33 mouse cellular contexts compared by ENCODE assay signal in genomic region chr9:57667136-57667535, GRCm38 (mm10). TPM values are rescaled to one million over a fixed set of nuclear protein-coding genes. Genes with fewer than 3 reads are reported as not detected.
DNase-seq lines count a peak whose midpoint lies in the region; TF ChIP-seq lines count a peak whose summit lies in the region.
"Had no signal": no experiment of that assay in that cellular context is flagged by ENCODE, and none has a peak within 500 bp of the region (broad histone marks: within the 10 kb centered on the region; RNA-seq: fewer than 3 reads in every experiment).

No protein-coding gene starts in this region.

- no peaks in the 10 kb centered on the region for H3K36me3 ChIP-seq in heart, adult 2 months (ENCODE audit: control insufficient read depth, insufficient read depth, low read length)
- no peaks in the 10 kb centered on the region for H3K36me3 ChIP-seq in thymus, adult 2 months (ENCODE audit: control insufficient read depth, insufficient read depth, low read length)
- H3K36me3 ChIP-seq: embryonic facial prominence, embryonic 13.5 days; heart, embryonic 12.5 days; kidney, embryonic 15.5 days; liver, embryonic 13.5 days; neural tube, embryonic 13.5 days had no signal

- peaks cover 10% of the 10 kb centered on the region for H3K4me1 ChIP-seq in heart, adult 2 months (ENCODE audit: control insufficient read depth, insufficient read depth, low read length)
- H3K4me1 ChIP-seq in thymus, adult 2 months (replicated peaks; ENCODE audit: control insufficient read depth, insufficient read depth, low read length), result peaks cover 22% of the 10 kb centered on the region
- H3K4me1 ChIP-seq: embryonic facial prominence, embryonic 13.5 days; forebrain, embryonic 13.5 days; kidney, embryonic 15.5 days; neural tube, embryonic 13.5 days had no signal

- no peak for TF ChIP-seq EP300 in heart, adult 2 months (IDR thresholded peaks at IDR 0.05; ENCODE audit: insufficient read depth, low read depth, low read length)

- no peaks in the 10 kb centered on the region for H3K79me2 ChIP-seq in heart, adult 2 months (replicated peaks; ENCODE audit: control insufficient read depth, insufficient read depth, low read length)

- no peak overlapping the region for H3K4me3 ChIP-seq in heart, adult 2 months
- H3K4me3 ChIP-seq in thymus, adult 2 months (ENCODE audit: control insufficient read depth, insufficient read depth, low read length), result no peak overlapping the region
- H3K4me3 ChIP-seq: embryonic facial prominence, embryonic 13.5 days; forebrain, embryonic 13.5 days; heart, embryonic 12.5 days; kidney, embryonic 15.5 days; liver, embryonic 13.5 days; neural tube, embryonic 13.5 days had no signal

- intact Hi-C loops in heart, adult 2 months (cut with DNase I), result loop anchor here (5.0 kb wide), 1 partner anchor 40 kb away; the partner anchor contains the start of gene Edc3

- DNase-seq in heart, adult 2 months, result no peak
- DNase-seq in heart, postnatal 4 days, result no peak
- DNase-seq in thymus, adult 2 months, result peak; percentile 54
- no peak for DNase-seq in thymus, adult 18-20 months
- DNase-seq in naive thymus-derived CD4-positive, alpha-beta T cell, adult 2 months (ENCODE audit: low read depth), result peak; percentile 45
- no peak for DNase-seq in urinary bladder, adult 18-20 months (ENCODE audit: low spot score in 2 of 2)
- DNase-seq in cerebellum, adult 9-10 months, result no peak
- DNase-seq in spleen, postnatal 10 days (ENCODE audit: low spot score in 2 of 2), result no peak
- DNase-seq: adrenal gland, postnatal 25 days; cerebellum, postnatal 14 days; embryo, embryonic 11 days; heart, postnatal 10 days; kidney, adult 11 months; liver, embryonic 13.5 days; lung, adult 2 months; midbrain, embryonic 14.5 days; retina, postnatal 1 day had no signal

- no peak for TF ChIP-seq CTCF in heart, adult 2 months (IDR thresholded peaks at IDR 0.05)
- TF ChIP-seq CTCF in thymus, adult 2 months (IDR thresholded peaks at IDR 0.05; ENCODE audit: borderline replicate concordance, control insufficient read depth, extremely low read depth, insufficient read depth, low read length, poor library complexity), result no peak

- TF ChIP-seq POLR2A in heart, adult 2 months (IDR thresholded peaks at IDR 0.05; ENCODE audit: insufficient read depth, low read depth, low read length), result no peak
- no peak for TF ChIP-seq POLR2A in thymus, adult 2 months (IDR thresholded peaks at IDR 0.05; ENCODE audit: control insufficient read depth, extremely low read depth, insufficient read depth, low read length, poor library complexity)

- no peak overlapping the region for H3K9ac ChIP-seq in heart, adult 2 months (ENCODE audit: low read depth, low read length)
- H3K9ac ChIP-seq: embryonic facial prominence, embryonic 13.5 days; forebrain, embryonic 13.5 days; heart, embryonic 12.5 days; kidney, embryonic 15.5 days; liver, embryonic 13.5 days; neural tube, embryonic 13.5 days had no signal

- 61% methylated on average over 3 of the region's 3 CpGs for WGBS in heart, adult 2 months
- 55% methylated on average over 3 of the region's 3 CpGs for WGBS in thymus, adult 2 months

- no peaks in the 10 kb centered on the region for H3K27me3 ChIP-seq in heart, adult 2 months (ENCODE audit: control insufficient read depth, insufficient read depth, low read length)
- H3K27me3 ChIP-seq in thymus, adult 2 months (ENCODE audit: control insufficient read depth, insufficient read depth, low read length), result no peaks in the 10 kb centered on the region
- H3K27me3 ChIP-seq: embryonic facial prominence, embryonic 13.5 days; kidney, embryonic 15.5 days; liver, embryonic 13.5 days; neural tube, embryonic 13.5 days had no signal

- H3K27ac ChIP-seq in heart, adult 2 months, result peak overlapping the region; percentile 56
- peak overlapping the region; percentile 72 for H3K27ac ChIP-seq in thymus, adult 2 months (ENCODE audit: control insufficient read depth, insufficient read depth, low read length)
- H3K27ac ChIP-seq: embryonic facial prominence, embryonic 13.5 days; forebrain, embryonic 13.5 days; hindbrain, postnatal 0 days; kidney, embryonic 15.5 days; liver, embryonic 13.5 days; neural tube, embryonic 13.5 days had no signal

RNA-seq across cellular contexts. Expression of gene Csk, which starts 13.7 kb away (rescaled TPM):
- total RNA-seq in heart, adult 2 months (2021), result 10 to 100 TPM; 23.3 to 29.7 TPM
- polyA plus RNA-seq in heart, adult 2 months (2012; rRNA removed), result 19.4 and 20.6 TPM in 2 replicates
- total RNA-seq in heart, postnatal 4 days (2021), result 10 to 100 TPM; 42.1 to 47.0 TPM
- polyA plus RNA-seq in thymus, adult 2 months (2012; rRNA removed), result 245 and 301 TPM in 2 replicates

RNA-seq across cellular contexts. Expression of gene Cyp1a2, which starts 16.4 kb away (rescaled TPM):
- not detected for total RNA-seq in heart, adult 2 months (2021)
- polyA plus RNA-seq in heart, adult 2 months (2012; rRNA removed), result 1.00 TPM in 1 of 2 replicates, not detected in the other
- not detected for total RNA-seq in heart, postnatal 4 days (2021)
- polyA plus RNA-seq in thymus, adult 2 months (2012; rRNA removed), result 1.1 and 2.5 TPM in 2 replicates
- total RNA-seq: adrenal gland, postnatal 25 days; gastrocnemius, adult 8-10 months; heart, postnatal 10 days; hindbrain, postnatal 0 days; layer of hippocampus, adult 8-10 months; left cerebral cortex, postnatal 14 days; megakaryocyte progenitor cell, adult 5-6 weeks had no signal
- polyA plus RNA-seq: brain, embryonic 14.5 days; embryonic facial prominence, embryonic 13.5 days; forebrain, embryonic 13.5 days; heart, embryonic 12.5 days; hindbrain, embryonic 11.5 days; hindbrain, postnatal 0 days; kidney, embryonic 15.5 days; limb, embryonic 14.5 days; midbrain, embryonic 14.5 days; neural tube, embryonic 13.5 days; spleen, adult 2 months; stomach, embryonic 14.5 days had no signal

RNA-seq across cellular contexts. Expression of gene Cyp1a1, which starts 20.6 kb away (rescaled TPM):
- total RNA-seq in heart, adult 2 months (2021), result under 1 TPM; 0.09 to 0.13 TPM
- polyA plus RNA-seq in heart, adult 2 months (2012; rRNA removed), result 0.20 and 0.78 TPM in 2 replicates
- not detected for total RNA-seq in heart, postnatal 4 days (2021)
- 0.15 and 0.24 TPM in 2 replicates for polyA plus RNA-seq in thymus, adult 2 months (2012; rRNA removed)
- total RNA-seq: heart, postnatal 10 days; megakaryocyte progenitor cell, adult 5-6 weeks had no signal
- polyA plus RNA-seq: embryonic facial prominence, embryonic 13.5 days; forebrain, embryonic 13.5 days; heart, embryonic 12.5 days; hindbrain, embryonic 11.5 days; stomach, embryonic 14.5 days had no signal

RNA-seq across cellular contexts. Expression of gene Edc3, which starts 41.2 kb away (rescaled TPM):
- 1 to 10 TPM; 5.3 to 5.7 TPM for total RNA-seq in heart, adult 2 months (2021)
- 5.5 and 6.6 TPM in 2 replicates for polyA plus RNA-seq in heart, adult 2 months (2012; rRNA removed)
- total RNA-seq in heart, postnatal 4 days (2021), result 10 to 100 TPM in 1 of 2 experiments, 1 to 10 TPM in 1; 8.9 to 10.0 TPM
- 31.4 and 31.7 TPM in 2 replicates for polyA plus RNA-seq in thymus, adult 2 months (2012; rRNA removed)

RNA-seq across cellular contexts. Expression of gene Lman1l, which starts 46.6 kb away (rescaled TPM):
- not detected for total RNA-seq in heart, adult 2 months (2021)
- 0.20 TPM in 1 of 2 replicates, not detected in the other for polyA plus RNA-seq in heart, adult 2 months (2012; rRNA removed)
- not detected for total RNA-seq in heart, postnatal 4 days (2021)
- polyA plus RNA-seq in thymus, adult 2 months (2012; rRNA removed), result 0.20 and 0.26 TPM in 2 replicates
- total RNA-seq: adrenal gland, postnatal 25 days; gastrocnemius, adult 8-10 months; heart, postnatal 10 days; hindbrain, postnatal 0 days; layer of hippocampus, adult 8-10 months; left cerebral cortex, postnatal 14 days; megakaryocyte progenitor cell, adult 5-6 weeks had no signal
- polyA plus RNA-seq: embryonic facial prominence, embryonic 13.5 days; forebrain, embryonic 13.5 days; gonadal fat pad, adult 2 months; heart, embryonic 12.5 days; hindbrain, embryonic 11.5 days; hindbrain, postnatal 0 days; kidney, embryonic 15.5 days; limb, embryonic 14.5 days; midbrain, embryonic 14.5 days; neural tube, embryonic 13.5 days; stomach, embryonic 14.5 days had no signal

Comparison
In these comparisons a context has a peak if more than half of its experiments do, and no peak if none do; other contexts are left out.
1. DNase-seq: peak in thymus, adult 2 months (single experiment) and naive thymus-derived CD4-positive, alpha-beta T cell, adult 2 months (single experiment); none in heart, adult 2 months (0 of 2), heart, postnatal 4 days (single experiment), thymus, adult 18-20 months (0 of 2), urinary bladder, adult 18-20 months (0 of 2), cerebellum, adult 9-10 months (single experiment) and spleen, postnatal 10 days (0 of 2).